10 mouse cellular contexts compared by ENCODE assay signal in the genomic region with DNA sequence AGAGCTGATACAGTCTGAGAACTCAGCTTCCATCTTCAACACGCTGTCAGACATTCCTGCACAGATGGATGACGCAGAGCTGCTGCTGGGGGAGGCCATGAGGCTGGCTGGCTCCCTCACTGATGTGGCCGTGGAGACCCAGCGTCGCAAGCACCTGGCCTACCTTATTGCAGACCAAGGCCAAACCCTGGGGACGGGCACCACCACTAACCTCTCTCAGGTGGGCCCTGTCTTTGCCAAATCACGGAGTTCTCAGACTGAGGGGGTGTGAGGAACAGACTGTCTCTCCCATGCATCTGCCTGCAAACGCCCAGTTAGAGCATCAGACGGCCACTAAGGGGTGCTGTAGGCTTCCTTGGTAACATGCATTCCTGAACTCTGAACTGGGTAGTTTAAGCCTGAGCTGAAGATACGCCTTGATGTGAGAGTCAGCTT. TPM values are rescaled to one million over a fixed set of nuclear protein-coding genes. Genes with fewer than 3 reads are reported as not detected.
A peak's percentile ranks its signal among the peaks of the same experiment; 100 is the strongest.
DNase-seq lines count a peak whose midpoint lies in the region; ATAC-seq and TF ChIP-seq lines count a peak whose summit lies in the region.
"Had no signal": no experiment of that assay in that cellular context is flagged by ENCODE, and none has a peak within 500 bp of the region (broad histone marks: within the 10 kb centered on the region; RNA-seq: fewer than 3 reads in every experiment).

No protein-coding gene starts in this region.

- H3K36me3 ChIP-seq in kidney, embryonic 14.5 days (ENCODE audit: control insufficient read depth, insufficient read depth, low read length): peaks cover 37% of the 10 kb centered on the region; the same call in 1 of the 2 replicates
- H3K36me3 ChIP-seq in lung, postnatal 0 days (ENCODE audit: insufficient read depth, low read length): peaks cover 14% of the 10 kb centered on the region; the same call in 1 of the 2 replicates

- 0 out of 2 replicates have a peak, but pooled peaks have one; percentile 28 for ATAC-seq in kidney, embryonic 14.5 days (ENCODE audit: low FRiP score, low TSS enrichment)
- peak; percentile 56 for ATAC-seq in CD4-positive, CD25-positive, alpha-beta regulatory T cell, adult 4 months
- peak; percentile 37; the same call in 1 of the 2 replicates for ATAC-seq in lung, postnatal 0 days
- ATAC-seq in erythroid progenitor cell, adult 5-6 weeks (replicated peaks; ENCODE audit: low FRiP score, poor library complexity, severe bottlenecking): no peak
- ATAC-seq in inflammation-experienced regulatory T-cells, adult 6 months: no peak

- no peak overlapping the region for H3K9ac ChIP-seq in kidney, embryonic 14.5 days (ENCODE audit: low read depth, low read length)
- H3K9ac ChIP-seq in lung, postnatal 0 days (replicated peaks; ENCODE audit: low read depth): no peak overlapping the region
- H3K9ac ChIP-seq: embryonic facial prominence, embryonic 13.5 days; neural tube, embryonic 13.5 days had no signal

- H3K27me3 ChIP-seq in kidney, embryonic 14.5 days (ENCODE audit: control insufficient read depth, insufficient read depth, low read length): no peaks in the 10 kb centered on the region
- H3K27me3 ChIP-seq in lung, postnatal 0 days (replicated peaks; ENCODE audit: insufficient read depth, low read length): no peaks in the 10 kb centered on the region
- H3K27me3 ChIP-seq: embryonic facial prominence, embryonic 13.5 days; neural tube, embryonic 13.5 days had no signal

- TF ChIP-seq CTCF in lung, postnatal 0 days (IDR thresholded peaks at IDR 0.05): peak; percentile 67

- TF ChIP-seq EP300 in lung, postnatal 0 days (IDR thresholded peaks at IDR 0.05): no peak

- H3K27ac ChIP-seq in kidney, embryonic 14.5 days (ENCODE audit: low read depth, low read length): no peak overlapping the region
- no peak overlapping the region for H3K27ac ChIP-seq in lung, postnatal 0 days (ENCODE audit: low read length)
- H3K27ac ChIP-seq: embryonic facial prominence, embryonic 13.5 days; neural tube, embryonic 13.5 days had no signal

- 0 out of 2 replicates have a peak, but pooled peaks cover 3% of the 10 kb centered on the region for H3K4me1 ChIP-seq in kidney, embryonic 14.5 days (ENCODE audit: control insufficient read depth, insufficient read depth, low read length)
- H3K4me1 ChIP-seq in lung, postnatal 0 days (ENCODE audit: insufficient read depth, low read depth, low read length): no peaks in the 10 kb centered on the region
- H3K4me1 ChIP-seq: embryonic facial prominence, embryonic 13.5 days; neural tube, embryonic 13.5 days had no signal

- 57% methylated on average over 10 of the region's 10 CpGs for WGBS in kidney, embryonic 14.5 days
- 62% methylated on average over 10 of the region's 10 CpGs for WGBS in lung, postnatal 0 days

- H3K4me3 ChIP-seq in kidney, embryonic 14.5 days (ENCODE audit: low read length): no peak overlapping the region
- no peak overlapping the region for H3K4me3 ChIP-seq in lung, postnatal 0 days (ENCODE audit: low read depth, low read length)
- H3K4me3 ChIP-seq: embryonic facial prominence, embryonic 13.5 days; neural tube, embryonic 13.5 days had no signal

- DNase-seq in kidney, adult 11 months: no peak
- DNase-seq in ZHBTc4 (ENCODE audit: low read depth, low spot score): peak; percentile 81
- peak; percentile 57 for DNase-seq in lung, postnatal 0 days (ENCODE audit: low spot score)
- DNase-seq in cerebellum, adult 18-20 months: no peak

- no peak overlapping the region for H3K4me2 ChIP-seq in kidney, embryonic 14.5 days (replicated peaks; ENCODE audit: low read depth, low read length)
- H3K4me2 ChIP-seq in lung, postnatal 0 days (replicated peaks; ENCODE audit: low read depth, low read length): no peak overlapping the region
- H3K4me2 ChIP-seq: embryonic facial prominence, embryonic 13.5 days; neural tube, embryonic 13.5 days had no signal

- H3K9me3 ChIP-seq in kidney, embryonic 14.5 days (ENCODE audit: control insufficient read depth, low read length): no peaks in the 10 kb centered on the region
- no peaks in the 10 kb centered on the region for H3K9me3 ChIP-seq in lung, postnatal 0 days (ENCODE audit: low read length)
- H3K9me3 ChIP-seq: embryonic facial prominence, embryonic 13.5 days; neural tube, embryonic 13.5 days had no signal

RNA-seq across cellular contexts. Expression of gene Sgsm3, which starts 31.1 kb away (rescaled TPM):
- 17.2 and 17.7 TPM in 2 replicates for polyA plus RNA-seq in kidney, embryonic 14.5 days (2014; fragmentation: Nextera tagmentation; extraction: Ambion mirVana)
- polyA plus RNA-seq in CD4-positive, CD25-positive, alpha-beta regulatory T cell, adult 4 months (2017; shearing (Covaris generic)): 1 to 10 TPM; 3.2 to 7.6 TPM
- polyA plus RNA-seq in lung, postnatal 0 days (2015; fragmentation: Nextera tagmentation; extraction: Ambion mirVana): 27.8 and 38.5 TPM in 2 replicates
- total RNA-seq in erythroid progenitor cell, adult 5-6 weeks (2015; ENCODE audit: low replicate concordance): 10.5 TPM in 1 of 2 replicates, not detected in the other
- 14.2 and 16.1 TPM in 2 replicates for total RNA-seq in erythroid progenitor cell, adult 5-6 weeks (2017; ENCODE audit: low replicate concordance)
- 1 to 10 TPM; 3.1 to 4.5 (median 3.5) TPM for polyA plus RNA-seq in inflammation-experienced regulatory T-cells, adult 6 months (2017; shearing (Covaris generic))

Comparison
In these comparisons a context has a peak if more than half of its experiments do, and no peak if none do; other contexts are left out.
1. ATAC-seq: peak in kidney, embryonic 14.5 days (single experiment), CD4-positive, CD25-positive, alpha-beta regulatory T cell, adult 4 months (single experiment) and lung, postnatal 0 days (single experiment); none in erythroid progenitor cell, adult 5-6 weeks (single experiment) and inflammation-experienced regulatory T-cells, adult 6 months (single experiment).
2. DNase-seq: peak in ZHBTc4 (single experiment) and lung, postnatal 0 days (single experiment); none in kidney, adult 11 months (single experiment) and cerebellum, adult 18-20 months (0 of 2).